Mouse (Mus musculus) G1E-ER4 (cell line): ENCODE measurements around the gene Ndufa4l2. TPM values are rescaled to one million over a fixed set of nuclear protein-coding genes. Genes with fewer than 3 reads are reported as not detected.

Experiments
- GATA1 ChIP-seq: IDR thresholded peaks from one replicate; pipeline ENCODE4 v1.8.0; 2012; ENCODE audit warnings: low read length, inconsistent platforms
- polyA plus RNA-seq: library from polyadenylated mRNA; stranded (reverse); fragments of >175 nt; gene quantifications from 2 replicates; pipeline ENCODE4 v1.2.3, GENCODE M21; 2012

Gene Ndufa4l2
- polyA plus RNA-seq, 1 experiment: 621 TPM

DNA sequence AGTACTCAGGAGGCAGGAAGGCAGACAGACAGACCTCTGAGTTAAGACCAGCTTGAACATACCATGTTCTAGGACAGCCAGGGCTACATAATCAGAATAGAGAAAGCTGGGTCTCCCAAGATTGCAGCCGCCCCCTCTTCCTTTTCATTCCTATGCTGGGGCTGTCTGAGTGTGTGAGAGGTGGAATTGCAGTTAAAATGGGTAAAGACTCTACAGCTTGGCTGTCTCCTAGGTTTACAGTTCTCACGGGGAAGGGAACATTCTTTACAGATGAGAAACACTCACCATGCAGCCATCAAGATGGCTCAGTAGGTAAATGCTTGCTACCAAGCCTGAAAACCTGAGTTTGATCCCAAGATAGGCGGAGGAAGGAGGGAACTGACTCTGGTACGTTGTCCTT, 14.7 kb upstream of the Ndufa4l2 start:
- no peak for TF ChIP-seq GATA1

DNA sequence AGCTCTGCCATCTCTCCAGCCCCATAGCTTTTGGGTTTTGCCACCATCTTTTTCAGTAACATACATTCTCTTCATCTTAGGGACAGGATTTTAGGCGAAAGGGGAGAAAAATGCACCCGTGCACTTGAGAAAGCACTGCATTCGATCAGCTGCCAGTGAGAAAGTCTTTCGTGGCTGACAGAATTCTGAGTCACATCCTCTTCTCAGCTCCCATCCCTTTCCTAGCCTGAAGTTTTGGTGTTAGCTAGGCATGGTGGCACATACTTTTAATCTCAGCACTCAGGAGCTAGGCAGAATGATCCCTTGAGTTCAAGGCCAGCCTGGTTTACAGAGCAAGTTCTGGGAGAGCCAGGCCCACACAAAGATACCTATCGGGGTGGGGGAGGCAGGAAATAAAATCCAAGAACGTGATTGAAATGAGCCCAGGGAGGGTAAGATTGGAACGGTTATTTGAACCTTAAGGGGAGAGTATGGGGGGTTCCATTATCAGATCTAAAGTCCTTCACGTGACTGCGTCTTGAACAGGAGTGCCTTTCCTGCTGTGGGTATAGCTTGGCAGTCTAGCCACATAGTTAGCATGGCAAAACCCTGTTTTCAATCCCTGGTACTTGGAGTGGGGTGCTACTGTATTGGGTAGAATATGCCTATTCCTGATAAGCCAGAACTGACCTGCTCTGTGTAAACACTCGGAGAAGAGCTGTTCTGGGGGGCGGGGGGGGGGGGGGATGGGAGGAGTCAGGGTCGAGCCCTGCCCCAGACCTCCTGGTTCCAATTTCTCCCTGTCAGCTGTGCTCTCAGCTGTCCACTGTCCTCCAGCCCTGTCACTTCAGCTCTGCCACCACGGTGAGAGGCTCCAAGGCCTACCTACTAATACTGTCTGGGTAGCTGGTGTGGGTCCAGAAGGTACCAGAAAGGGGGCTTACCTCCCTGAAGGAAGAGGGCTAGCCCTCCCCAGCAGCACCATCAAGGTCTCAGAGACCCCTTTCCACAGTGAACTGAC, 13.6 kb upstream of the Ndufa4l2 start, which contains the start of gene Stac3:
Gene Stac3, plus strand, starts transcription at position 793 of the 1,000 bp plus-strand sequence.
- TF ChIP-seq GATA1: no peak

DNA sequence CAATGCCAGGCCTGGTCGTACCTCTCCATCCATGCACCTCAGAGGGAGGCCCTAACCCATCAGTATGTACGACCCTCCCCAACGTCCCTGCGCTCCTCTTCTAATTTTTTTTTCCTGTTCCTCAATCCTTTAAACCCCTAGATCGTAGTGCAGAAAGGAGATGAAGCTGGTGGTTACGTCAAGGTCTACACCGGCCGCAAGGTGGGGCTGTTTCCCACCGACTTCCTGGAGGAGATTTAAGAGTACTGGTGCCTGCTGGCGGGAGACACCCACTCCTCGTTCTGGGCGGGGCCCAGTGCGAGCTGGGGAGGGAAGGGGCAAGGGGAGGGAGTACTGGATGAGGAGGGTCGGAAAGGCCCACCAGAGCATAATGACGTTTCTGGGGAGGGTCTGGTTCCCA, 6.5 kb upstream of the Ndufa4l2 start:
- no peak for TF ChIP-seq GATA1

DNA sequence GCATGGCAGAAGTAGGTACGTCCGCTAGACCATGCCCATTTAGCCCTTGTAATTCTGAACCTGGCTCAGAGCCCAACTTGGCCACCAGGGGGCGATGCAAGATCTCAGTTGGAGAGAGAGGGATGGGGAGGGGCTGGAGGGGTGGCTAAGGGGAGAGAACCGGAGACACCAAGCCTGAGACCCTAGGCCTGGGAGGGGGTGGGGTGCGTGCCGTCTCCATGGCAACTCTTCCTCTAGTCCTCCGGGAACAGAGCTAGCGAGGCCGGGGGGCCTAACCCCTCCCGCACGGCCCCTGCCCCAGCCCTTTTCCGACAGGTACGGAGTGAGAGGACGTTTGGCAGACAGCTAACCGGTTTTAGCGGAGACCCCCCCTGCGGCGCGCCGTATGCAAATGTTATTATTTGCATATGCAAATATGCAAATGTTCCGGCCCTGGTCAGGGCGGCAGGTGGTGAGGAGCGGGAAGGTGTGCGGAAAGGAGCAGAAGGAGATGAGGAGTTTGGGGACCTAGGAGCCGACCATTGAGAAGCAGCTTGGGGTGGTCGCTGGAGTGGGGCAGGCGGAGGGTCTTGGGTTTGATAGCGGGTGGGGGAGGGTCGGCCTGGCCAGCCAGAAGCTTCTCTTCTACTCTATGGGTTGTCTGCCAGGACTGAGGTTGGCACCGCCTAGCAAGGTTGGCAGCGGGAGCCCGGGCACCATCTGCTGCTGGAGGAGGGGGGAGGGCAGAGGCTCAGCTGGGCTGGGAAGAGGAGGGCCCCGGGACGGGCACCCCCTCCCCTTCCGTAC, 5.5 kb upstream of the Ndufa4l2 start:
- no peak for TF ChIP-seq GATA1

DNA sequence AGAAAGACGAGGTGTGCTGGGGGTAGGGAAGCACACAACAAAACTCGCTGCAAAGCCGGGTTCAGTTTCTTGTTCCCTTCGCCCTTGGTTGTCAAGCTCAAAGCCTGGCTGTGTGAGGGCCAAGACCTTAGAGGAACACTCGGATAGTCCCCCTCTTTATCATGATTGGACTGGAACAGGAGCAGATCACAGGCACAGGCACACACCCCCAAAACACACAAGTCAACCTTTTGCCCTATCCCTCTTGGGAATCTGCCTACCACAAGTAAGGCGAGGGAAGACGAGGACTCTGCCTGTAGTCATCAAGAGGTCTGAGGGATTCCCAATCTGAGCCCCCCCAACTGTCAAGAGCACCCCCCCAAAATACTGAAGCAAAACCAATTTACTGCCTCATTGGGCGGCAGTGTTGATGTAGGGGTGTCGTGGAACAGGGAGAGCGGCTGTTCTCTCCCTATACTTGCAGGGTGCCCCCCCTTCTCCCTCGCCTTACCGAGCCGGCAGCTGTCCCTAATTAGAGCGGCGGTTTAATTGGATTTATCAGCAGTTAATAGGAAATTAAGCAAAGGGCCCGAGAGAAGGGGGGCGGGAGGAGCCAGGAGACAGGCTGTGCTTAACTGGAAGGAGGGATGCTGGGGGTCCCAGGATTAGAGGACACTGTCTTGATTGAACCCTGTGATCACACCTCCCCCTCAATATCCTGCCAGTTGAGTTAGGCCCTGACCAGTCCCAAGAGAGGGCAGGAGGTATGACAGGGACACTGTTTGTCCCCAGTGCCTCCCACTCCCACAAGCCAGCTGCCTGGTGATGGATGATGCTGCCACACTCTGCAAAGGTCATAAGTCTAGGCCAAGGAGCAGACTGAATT, 4.7 kb upstream of the Ndufa4l2 start:
- no peak for TF ChIP-seq GATA1

DNA sequence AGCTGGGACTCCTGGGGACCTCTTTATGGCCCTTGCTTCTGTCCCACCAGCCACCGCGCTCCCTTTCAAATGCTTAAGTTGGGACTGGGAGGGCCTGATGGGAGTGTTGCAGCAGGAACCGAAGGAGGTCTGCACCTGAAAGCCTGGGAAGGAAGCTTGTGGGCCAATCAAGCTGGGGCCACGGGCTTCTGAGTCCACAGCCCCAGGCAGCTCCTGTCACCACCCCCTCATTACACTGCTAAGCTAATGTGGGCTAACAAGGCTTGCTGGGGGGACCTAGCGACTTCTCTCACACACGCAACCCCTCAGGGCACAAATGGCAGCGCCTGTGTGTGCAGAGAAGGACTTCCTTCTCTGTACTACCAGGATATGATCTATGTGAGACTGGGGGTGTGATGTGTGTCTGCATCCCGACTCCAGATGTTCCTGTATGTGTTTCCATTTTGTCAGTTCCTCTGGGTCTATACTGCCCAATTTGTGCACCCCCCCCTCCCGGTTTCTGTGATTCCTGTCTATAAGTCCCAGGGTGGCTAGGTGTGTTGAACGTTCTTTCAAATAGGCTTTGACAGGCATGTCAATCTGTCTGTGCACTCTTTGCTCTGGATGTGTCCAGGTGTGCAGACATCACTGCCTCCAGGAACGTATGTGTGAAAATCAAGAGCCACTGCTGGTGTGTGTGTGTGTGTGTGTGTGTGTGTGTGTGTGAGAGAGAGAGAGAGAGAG, 3.7 kb upstream of the Ndufa4l2 start:
- TF ChIP-seq GATA1: no peak

DNA sequence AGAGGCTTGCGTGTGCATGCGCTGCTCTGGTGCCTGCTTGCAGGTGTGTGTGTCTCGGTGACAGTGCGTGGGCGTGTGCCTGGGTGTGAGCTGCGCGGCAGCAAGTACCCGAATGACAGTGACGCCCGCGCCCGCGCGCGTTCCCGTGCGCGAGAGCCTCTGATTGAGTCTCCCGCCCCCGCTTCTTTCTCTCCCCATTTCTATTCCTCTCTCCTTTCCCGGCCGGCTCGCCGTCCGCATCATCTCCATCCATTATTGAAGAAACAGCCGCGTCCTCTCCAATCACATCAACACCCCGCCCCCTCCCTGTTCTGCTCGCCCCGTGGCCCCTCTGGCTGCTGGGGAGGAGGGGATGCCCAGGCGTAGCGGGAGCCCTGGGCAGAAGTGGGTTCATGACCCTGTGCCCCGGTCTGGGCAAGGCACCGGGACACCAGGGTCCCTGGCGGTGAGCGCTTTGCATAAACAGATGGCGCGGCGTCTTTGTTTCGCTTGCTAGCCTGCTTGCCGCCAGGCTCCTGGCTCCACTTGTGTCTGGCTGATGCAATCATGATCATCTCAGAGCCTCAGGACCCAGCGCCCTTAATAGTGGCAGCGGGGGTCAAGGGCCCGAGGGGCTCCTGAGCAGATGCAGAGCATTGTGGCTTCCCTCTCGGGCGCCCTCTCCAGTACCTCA, 3.0 kb upstream of the Ndufa4l2 start:
- TF ChIP-seq GATA1: no peak

DNA sequence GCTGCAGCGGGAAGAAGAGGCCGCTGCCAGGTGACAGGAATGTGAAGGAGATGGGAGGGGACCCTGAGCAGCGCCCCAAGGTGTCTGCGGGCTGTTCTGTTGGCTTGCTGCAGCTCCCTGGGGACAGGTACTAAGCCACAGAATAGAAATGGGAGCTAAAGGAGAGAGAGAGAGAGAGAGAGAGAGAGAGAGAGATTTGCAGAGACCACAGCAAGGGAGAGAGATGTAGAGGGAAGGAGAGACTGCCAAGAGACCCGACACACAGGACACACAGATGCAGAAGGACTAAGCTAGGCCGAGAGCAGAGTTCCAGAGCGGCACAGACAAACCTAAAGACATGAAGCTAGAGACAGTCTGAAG, 2.5 kb upstream of the Ndufa4l2 start:
- TF ChIP-seq GATA1: no peak

DNA sequence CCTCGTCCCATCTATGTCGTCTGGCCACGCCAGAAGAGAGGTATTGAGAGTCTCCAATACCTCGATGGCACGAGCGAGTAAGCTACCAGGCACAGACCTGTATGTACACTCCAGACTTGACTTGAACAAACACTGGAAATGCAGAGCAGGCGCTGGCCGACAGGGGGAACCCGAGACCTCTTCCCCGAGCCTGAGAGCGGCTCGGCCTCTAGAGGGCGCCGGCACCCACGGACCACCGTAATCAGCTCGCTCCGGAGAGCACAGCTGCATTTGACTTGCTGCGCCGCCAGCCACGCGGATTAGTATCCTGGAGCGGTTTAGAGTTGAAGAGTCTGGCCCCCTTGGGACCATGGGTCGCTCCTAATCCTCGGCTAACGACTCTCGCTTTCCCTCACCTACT, 2.0 kb upstream of the Ndufa4l2 start:
- no peak for TF ChIP-seq GATA1

DNA sequence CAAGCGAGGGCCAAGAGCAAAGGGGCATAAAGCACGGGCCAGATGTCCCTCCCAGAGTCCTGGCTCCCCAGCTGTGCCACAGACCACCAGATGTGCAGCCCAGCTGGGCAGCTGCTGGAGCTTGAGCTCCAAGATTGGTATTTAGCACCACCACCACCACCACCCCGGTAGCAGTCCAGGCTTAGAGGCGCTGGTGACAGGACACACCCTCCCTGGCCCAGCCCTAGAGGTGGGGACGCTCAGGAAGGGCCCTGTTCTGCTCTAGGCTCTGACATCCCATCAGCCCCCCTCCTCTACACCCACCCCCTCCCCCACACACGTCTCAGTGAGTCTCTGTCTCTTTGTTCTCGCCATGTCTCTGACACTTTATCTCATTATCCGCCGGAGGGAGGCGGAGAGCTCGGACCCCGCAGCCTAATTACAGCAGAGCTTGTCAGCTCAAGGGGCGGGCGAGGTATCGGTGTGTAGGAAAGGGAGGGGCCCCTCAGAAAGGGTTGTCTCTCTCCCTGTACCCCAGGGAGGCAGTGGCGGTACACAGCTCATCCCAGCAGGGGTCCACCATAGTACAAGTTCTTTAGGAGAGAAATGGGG, 1.2 kb upstream of the Ndufa4l2 start:
- no peak for TF ChIP-seq GATA1

DNA sequence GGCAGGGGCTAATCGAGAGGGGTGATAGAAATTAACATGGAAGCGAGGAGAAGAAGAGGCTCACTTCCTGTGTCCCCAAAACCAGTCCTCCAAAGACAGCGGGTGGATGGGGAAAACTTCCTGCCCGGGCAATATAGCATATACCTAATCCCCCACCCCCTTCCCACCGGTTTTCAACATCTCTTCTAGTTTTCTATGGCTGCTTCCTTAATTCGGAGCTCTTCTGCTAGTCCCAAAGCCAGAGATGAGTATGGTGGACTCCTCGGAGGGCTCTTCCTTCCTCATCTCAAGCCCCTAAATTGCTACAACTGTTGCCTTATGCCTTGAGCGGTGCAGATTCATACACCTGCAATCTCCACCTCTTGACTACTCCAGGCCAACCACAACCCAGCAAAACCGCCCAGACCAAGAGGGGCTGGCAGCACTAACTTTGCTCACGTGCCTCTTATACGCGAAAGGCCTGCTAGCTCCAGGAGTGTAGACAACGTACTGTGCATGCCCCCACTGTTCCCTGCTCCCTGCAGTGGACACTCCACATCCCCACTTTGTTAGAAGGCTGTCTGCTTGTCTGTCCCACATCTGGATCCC, 562 bp upstream of the Ndufa4l2 start:
- no peak for TF ChIP-seq GATA1

DNA sequence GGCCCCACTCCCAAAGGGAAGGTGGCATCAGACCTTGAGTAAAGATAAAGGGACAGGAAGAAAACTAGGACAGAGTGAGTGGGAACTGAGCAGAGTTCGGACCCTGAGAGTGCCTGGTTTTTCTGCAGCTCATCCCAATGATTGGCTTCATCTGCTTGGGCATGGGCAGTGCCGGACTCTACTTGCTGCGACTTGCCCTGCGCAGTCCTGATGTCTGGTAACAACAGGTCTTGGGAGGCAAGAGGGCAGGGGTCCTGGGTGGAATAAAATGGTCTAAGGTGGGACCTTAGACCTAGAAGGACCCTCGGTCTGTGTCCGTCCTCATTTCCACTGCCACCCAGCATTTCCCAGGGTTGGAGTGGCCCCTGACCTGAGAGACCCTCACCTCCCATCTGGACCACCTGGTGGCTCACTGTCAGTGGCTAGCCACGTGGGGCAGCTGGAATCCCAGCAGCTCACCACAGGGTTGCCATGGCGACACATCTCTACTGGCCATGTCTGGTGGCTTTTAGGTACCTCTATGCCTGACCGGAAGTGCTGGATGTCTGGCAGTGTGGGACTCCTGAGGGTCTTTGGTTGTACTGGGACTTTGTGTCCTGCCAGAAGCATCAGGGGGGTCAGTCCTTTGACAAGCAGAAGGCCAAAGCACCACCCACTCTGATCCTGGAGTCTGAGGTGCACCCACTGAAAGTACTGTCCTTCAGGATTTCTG, 660 bp downstream of the Ndufa4l2 start:
- TF ChIP-seq GATA1: no peak

DNA sequence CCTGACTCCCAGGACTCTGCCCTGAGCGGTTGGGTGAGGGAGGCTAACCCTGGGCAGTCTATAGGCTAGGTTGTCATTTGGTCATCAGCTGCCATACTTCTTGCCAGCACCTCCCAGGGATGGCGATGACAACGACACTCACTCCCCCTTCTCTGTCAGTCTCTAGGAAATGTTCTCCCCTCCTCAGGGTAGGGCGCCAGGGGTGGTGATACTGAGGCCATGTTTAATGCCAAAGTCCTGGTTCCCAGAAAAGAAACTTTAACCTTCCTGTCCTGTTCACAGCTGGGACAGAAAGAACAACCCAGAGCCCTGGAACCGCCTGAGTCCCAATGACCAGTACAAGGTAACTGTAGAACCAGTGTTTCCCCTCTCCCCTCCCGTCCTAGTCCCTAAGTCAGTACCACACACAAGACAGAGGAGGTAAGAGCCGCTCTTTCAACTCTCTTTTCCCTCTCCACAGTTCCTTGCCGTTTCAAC, 1.3 kb downstream of the Ndufa4l2 start:
- TF ChIP-seq GATA1: no peak
